Mouse (Mus musculus) liver, embryonic 14.5 days (tissue): ENCODE measurements around the gene Pllp. TPM values are rescaled to one million over a fixed set of nuclear protein-coding genes. Genes with fewer than 3 reads are reported as not detected.

Experiments used
- ATAC-seq: fragments of 200-750 bp; cut with Nextera tagmentation; 2 replicates; pipeline ENCODE4 v1.8.0; 2017; ENCODE audit warnings: moderate number of reproducible peaks, mild to moderate bottlenecking, moderate library complexity; ENCODE audit not compliant: insufficient read depth
- DNase-seq, 3 experiments: peaks; one replicate each; pipeline ENCODE4 v3.0.0-alpha.2; 2012 to 2013; ENCODE audit warnings: low read depth in 3 of 3, low spot score in 3 of 3
- H3K27ac ChIP-seq: fragments of 300-500 bp; sonication (generic); 2 replicates; pipeline ENCODE4 v1.5.1; 2014; ENCODE audit warnings: moderate library complexity, mild to moderate bottlenecking, control low read depth, inconsistent platforms
- H3K27me3 ChIP-seq: fragments of 300-500 bp; sonication (generic); 2 replicates; pipeline ENCODE4 v1.6.1; 2014; ENCODE audit warnings: mild to moderate bottlenecking, low read length, moderate library complexity; ENCODE audit not compliant: control insufficient read depth, insufficient read depth
- H3K36me3 ChIP-seq: fragments of 300-500 bp; sonication (generic); replicated peaks from 2 replicates; pipeline ENCODE4 v1.6.1; 2014; ENCODE audit warnings: low read depth; ENCODE audit not compliant: control insufficient read depth, insufficient read depth
- H3K4me1 ChIP-seq, 2 experiments: fragments of 200-500 bp in 1 of 2; fragments of 300-500 bp in 1 of 2; sonication (generic) in 1 of 2; replicated peaks; 2 replicates each; pipeline ENCODE4 v1.6.1; 2012 to 2014; ENCODE audit warnings: antibody characterized with exemption in 1 of 2, inconsistent platforms in 1 of 2, low read length in 1 of 2; ENCODE audit not compliant: control insufficient read depth in 2 of 2, insufficient read depth in 2 of 2
- H3K4me2 ChIP-seq: fragments of 300-500 bp; sonication (generic); 2 replicates; pipeline ENCODE4 v1.6.1; 2014; ENCODE audit warnings: low read depth, mild to moderate bottlenecking, control low read depth, moderate library complexity
- H3K4me3 ChIP-seq, 2 experiments: fragments of 200-500 bp in 1 of 2; fragments of 300-500 bp in 1 of 2; sonication (generic) in 1 of 2; 2 replicates each; pipeline ENCODE4 v1.5.1; 2012 to 2014; ENCODE audit warnings: low read depth in 2 of 2, low read length in 2 of 2, mild to moderate bottlenecking in 2 of 2, control low read depth in 1 of 2, inconsistent platforms in 1 of 2, moderate library complexity in 1 of 2; ENCODE audit not compliant: insufficient read depth in 1 of 2
- H3K9ac ChIP-seq: fragments of 300-500 bp; sonication (generic); replicated peaks from 2 replicates; pipeline ENCODE4 v1.6.1; 2014; ENCODE audit warnings: mild to moderate bottlenecking, control low read depth, moderate library complexity
- H3K9me3 ChIP-seq: fragments of 300-500 bp; sonication (generic); 2 replicates; pipeline ENCODE4 v1.6.1; 2016; ENCODE audit warnings: low read length, mixed read lengths; ENCODE audit not compliant: control insufficient read depth
- CTCF ChIP-seq: IDR thresholded peaks from 2 replicates; pipeline ENCODE4 v1.5.1; 2016; ENCODE audit warnings: antibody characterized with exemption, low read depth, control low read depth
- EP300 ChIP-seq: IDR thresholded peaks from 2 replicates; pipeline ENCODE4 v1.6.1; 2016; ENCODE audit warnings: antibody characterized with exemption, low read depth
- WGBS: fragments of 180-500 bp; shearing (Covaris S2); extraction: QIAGEN DNeasy Blood & Tissue Kit; methylation state at CpG from one replicate; pipeline ENCODE4 v1.1.7; 2014; ENCODE audit not compliant: insufficient replicate concordance; 5-methylcytosine and 5-hydroxymethylcytosine counted together
- polyA plus RNA-seq, 2 experiments: library from polyadenylated mRNA; depleted of rRNA in 1 of 2; stranded (reverse) in 1 of 2; unstranded in 1 of 2; fragments of >200 nt; fragmentation: Nextera tagmentation in 1 of 2; extraction: Ambion mirVana in 1 of 2; gene quantifications; 2 replicates each; pipeline versions ENCODE4 v1.2.1 to v1.2.3; 2012 to 2014

The Pllp gene
- polyA plus RNA-seq, 2 experiments, result 0.36 to 0.85 TPM

DNA sequence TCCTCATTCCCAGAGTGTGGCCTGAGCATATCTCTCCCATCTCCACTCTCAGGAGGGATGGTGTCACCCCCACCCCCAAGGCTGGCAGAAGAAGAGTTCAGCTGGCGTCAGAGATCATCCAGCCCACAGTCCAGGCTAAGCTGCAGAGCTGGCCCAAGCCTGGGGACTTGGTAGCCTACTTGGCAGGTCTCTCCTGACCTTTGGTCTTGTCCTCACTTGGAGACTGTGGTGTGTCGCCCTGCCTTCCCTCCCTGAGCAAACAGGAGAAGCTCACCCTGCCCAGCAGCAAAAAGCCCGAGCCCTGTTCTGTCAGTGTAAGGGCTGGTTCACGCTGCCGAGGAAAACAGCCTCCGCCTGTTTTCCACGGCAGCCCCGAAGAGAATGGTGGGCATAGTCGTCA, 10.1 kb downstream of the Pllp start:
- TF ChIP-seq EP300, result no peak
- TF ChIP-seq CTCF, result no peak
- WGBS, result 52% methylated on average over 9 of the region's 9 CpGs
- Histone ChIP-seq H3K4me2 (no peak overlapping the region), H3K27me3 (no peaks in the 10 kb centered on the region), H3K36me3 (no peaks in the 10 kb centered on the region), H3K27ac (no peak overlapping the region), H3K4me3 (no peak overlapping the region), H3K9me3 (no peaks in the 10 kb centered on the region), H3K9ac (no peak overlapping the region), H3K4me1 (no peaks in the 10 kb centered on the region)
- no peak for DNase-seq
- ATAC-seq, result no peak

- Histone ChIP-seq H3K4me2 (no peak overlapping the region), H3K9ac (no peak overlapping the region), H3K4me3 (no peak overlapping the region), H3K36me3 (no peaks in the 10 kb centered on the region), H3K9me3 (no peaks in the 10 kb centered on the region; the same call in 1 of the 2 replicates), H3K27ac (no peak overlapping the region), H3K4me1 (no peaks in the 10 kb centered on the region), H3K27me3 (no peaks in the 10 kb centered on the region)
- TF ChIP-seq EP300 (no peak), CTCF (no peak)
- ATAC-seq (no peak), DNase-seq (no peak)
- WGBS, result 54% methylated on average over 4 of the region's 4 CpGs
These were observed 11.8 kb downstream of the Pllp start for GRCm38 (mm10) chr8:94684287-94684686.

DNA sequence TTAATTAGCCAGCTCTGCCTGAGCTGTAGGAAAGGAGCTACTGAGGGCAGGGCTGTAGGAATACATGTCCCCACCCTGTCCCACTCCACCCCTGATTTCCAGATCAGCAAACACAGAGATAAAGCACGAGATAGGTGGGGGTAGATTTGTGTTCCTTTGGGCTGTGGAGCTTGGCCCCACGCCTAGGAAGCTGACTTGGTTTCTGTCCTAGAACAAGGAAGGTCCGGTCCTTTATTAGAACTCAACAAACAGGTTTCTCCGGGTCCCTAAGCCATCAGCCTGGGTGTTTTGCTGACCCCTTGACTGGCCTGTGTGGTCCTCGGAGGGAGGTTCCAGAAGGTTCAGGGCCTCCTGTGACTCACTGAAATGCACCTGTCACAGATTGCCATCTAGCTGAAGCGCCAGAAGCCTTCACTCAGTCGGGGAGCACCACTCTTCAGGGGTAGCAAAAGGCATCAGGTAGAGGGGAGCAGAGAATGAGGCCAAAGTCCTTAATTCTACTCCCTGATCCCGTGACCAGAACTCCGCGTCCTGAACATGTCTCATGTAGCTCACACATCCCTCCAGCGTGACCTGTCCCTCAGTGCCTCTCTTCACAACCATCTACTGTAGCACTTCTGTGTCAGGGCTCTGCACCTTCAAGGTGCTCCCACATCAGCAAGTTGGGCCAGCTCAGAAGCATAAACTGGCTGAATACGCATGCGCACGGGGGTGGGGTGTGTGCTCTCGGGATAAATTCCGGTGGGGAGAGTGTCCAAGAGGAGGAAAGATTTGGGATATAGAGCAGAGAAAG, 13.2 kb downstream of the Pllp start:
- Histone ChIP-seq H3K36me3 (no peaks in the 10 kb centered on the region), H3K9me3 (no peaks in the 10 kb centered on the region; the same call in 1 of the 2 replicates), H3K4me3 (no peak overlapping the region), H3K9ac (no peak overlapping the region), H3K4me2 (no peak overlapping the region), H3K4me1 (no peaks in the 10 kb centered on the region), H3K27me3 (no peaks in the 10 kb centered on the region), H3K27ac (no peak overlapping the region)
- ATAC-seq (no peak), DNase-seq (no peak)
- WGBS, result 64% methylated on average over 16 of the region's 16 CpGs
- TF ChIP-seq CTCF (no peak), EP300 (no peak)

GRCm38 (mm10) chr8:94680414-94680813, 15.7 kb downstream of the Pllp start:
- no peaks in the 10 kb centered on the region; the same call in 1 of the 2 replicates for H3K9me3 ChIP-seq
- no peaks in the 10 kb centered on the region for H3K36me3 ChIP-seq
- H3K4me2 ChIP-seq, result no peak overlapping the region
- no peaks in the 10 kb centered on the region for H3K27me3 ChIP-seq
- no peak overlapping the region for H3K27ac ChIP-seq
- ATAC-seq (no peak), DNase-seq (no peak)
- no peak overlapping the region for H3K9ac ChIP-seq
- 74% methylated on average over 3 of the region's 3 CpGs for WGBS
- no peaks in the 10 kb centered on the region for H3K4me1 ChIP-seq
- TF ChIP-seq CTCF, result peak; percentile 48
- TF ChIP-seq EP300, result no peak
- H3K4me3 ChIP-seq, result no peak overlapping the region

GRCm38 (mm10) chr8:94678582-94678981, 17.5 kb downstream of the Pllp start:
- ATAC-seq, result no peak
- H3K9ac ChIP-seq, result no peak overlapping the region
- DNase-seq, result no peak

More at GRCm38 (mm10) chr8:94678582-94678981, 17.5 kb downstream of the Pllp start:
- Histone ChIP-seq H3K4me3 (no peak overlapping the region), H3K9me3 (no peaks in the 10 kb centered on the region; the same call in 1 of the 2 replicates), H3K36me3 (no peaks in the 10 kb centered on the region; the same call in 1 of the 2 replicates), H3K27me3 (no peaks in the 10 kb centered on the region), H3K4me2 (no peak overlapping the region), H3K4me1 (no peaks in the 10 kb centered on the region), H3K27ac (no peak overlapping the region)
- TF ChIP-seq CTCF (no peak), EP300 (no peak)
- 37% methylated on average over 9 of the region's 9 CpGs for WGBS
